Mouse (Mus musculus): Measurements from ENCODE around the gene St6galnac3. TPM values are rescaled to one million over a fixed set of nuclear protein-coding genes. Genes with fewer than 3 reads are reported as not detected.
A peak's percentile ranks its signal among the peaks of the same experiment; 100 is the strongest.

St6galnac3 gene
- polyA plus RNA-seq, 1 experiment from 2014 or later: 41.4 TPM

GRCm38 (mm10) chr3:153251653-153252052 is 473.3 kb downstream of the St6galnac3 start:
- WGBS: 77% methylated on average over 3 of the region's 3 CpGs
- H3K4me1 ChIP-seq (ENCODE audit: control insufficient read depth, insufficient read depth, low read length): no peaks in the 10 kb centered on the region
- H3K27ac ChIP-seq (ENCODE audit: low read depth, low read length): no peak overlapping the region
- no peaks in the 10 kb centered on the region for H3K36me3 ChIP-seq (ENCODE audit: control insufficient read depth, insufficient read depth, low read length)
- H3K4me3 ChIP-seq (ENCODE audit: low read depth, low read length): no peak overlapping the region
- H3K27me3 ChIP-seq (ENCODE audit: control insufficient read depth, insufficient read depth, low read length): no peaks in the 10 kb centered on the region
- H3K4me2 ChIP-seq (ENCODE audit: low read depth): no peak overlapping the region
- DNase-seq (ENCODE audit: low spot score): no peak
- ATAC-seq (ENCODE audit: insufficient read depth, low FRiP score, low TSS enrichment): no peak
- H3K9me3 ChIP-seq (ENCODE audit: control insufficient read depth, low read length): no peaks in the 10 kb centered on the region
- no peak overlapping the region for H3K9ac ChIP-seq (ENCODE audit: low read length)

- no peaks in the 10 kb centered on the region for H3K4me1 ChIP-seq (ENCODE audit: control insufficient read depth, insufficient read depth, low read length)
- no peak overlapping the region for H3K9ac ChIP-seq (ENCODE audit: low read length)
- WGBS: 55% methylated on average over 9 of the region's 9 CpGs
- no peak overlapping the region for H3K27ac ChIP-seq (ENCODE audit: low read depth, low read length)
- DNase-seq (ENCODE audit: low spot score) (peak; percentile 83), ATAC-seq (ENCODE audit: insufficient read depth, low FRiP score, low TSS enrichment) (peak; percentile 72; the same call in 1 of the 2 replicates)
- no peaks in the 10 kb centered on the region for H3K27me3 ChIP-seq (ENCODE audit: control insufficient read depth, insufficient read depth, low read length)
- no peak overlapping the region for H3K4me2 ChIP-seq (ENCODE audit: low read depth)
- H3K36me3 ChIP-seq (ENCODE audit: control insufficient read depth, insufficient read depth, low read length): no peaks in the 10 kb centered on the region
- no peaks in the 10 kb centered on the region for H3K9me3 ChIP-seq (ENCODE audit: control insufficient read depth, low read length)
- H3K4me3 ChIP-seq (ENCODE audit: low read depth, low read length): no peak overlapping the region
Measured at GRCm38 (mm10) chr3:153250598-153251257, 474.2 kb downstream of the St6galnac3 start.

GRCm38 (mm10) chr3:153248866-153249265 is 476.1 kb downstream of the St6galnac3 start:
- no peak for ATAC-seq (ENCODE audit: insufficient read depth, low FRiP score, low TSS enrichment)
- WGBS: 89% methylated on average over 2 of the region's 2 CpGs
- H3K4me2 ChIP-seq (ENCODE audit: low read depth): no peak overlapping the region
- H3K4me3 ChIP-seq (ENCODE audit: low read depth, low read length): no peak overlapping the region
- DNase-seq (ENCODE audit: low spot score): no peak
- no peaks in the 10 kb centered on the region for H3K4me1 ChIP-seq (ENCODE audit: control insufficient read depth, insufficient read depth, low read length)
- H3K9me3 ChIP-seq (ENCODE audit: control insufficient read depth, low read length): no peaks in the 10 kb centered on the region
- no peaks in the 10 kb centered on the region for H3K36me3 ChIP-seq (ENCODE audit: control insufficient read depth, insufficient read depth, low read length)
- no peak overlapping the region for H3K27ac ChIP-seq (ENCODE audit: low read depth, low read length)
- H3K27me3 ChIP-seq (ENCODE audit: control insufficient read depth, insufficient read depth, low read length): no peaks in the 10 kb centered on the region
- no peak overlapping the region for H3K9ac ChIP-seq (ENCODE audit: low read length)

GRCm38 (mm10) chr3:153248029-153248428 is 476.9 kb downstream of the St6galnac3 start:
- 43% methylated on average over 4 of the region's 4 CpGs for WGBS
- H3K27ac ChIP-seq (ENCODE audit: low read depth, low read length): no peak overlapping the region

GRCm38 (mm10) chr3:153242524-153242923 is 482.4 kb downstream of the St6galnac3 start:
- no peak overlapping the region for H3K4me3 ChIP-seq (ENCODE audit: low read depth, low read length)
- no peak overlapping the region; the same call in 1 of the 2 replicates for H3K9ac ChIP-seq (ENCODE audit: low read length)
- DNase-seq (ENCODE audit: low spot score): no peak
- no peaks in the 10 kb centered on the region for H3K27me3 ChIP-seq (ENCODE audit: control insufficient read depth, insufficient read depth, low read length)
- H3K27ac ChIP-seq (ENCODE audit: low read depth, low read length): no peak overlapping the region
- H3K36me3 ChIP-seq (ENCODE audit: control insufficient read depth, insufficient read depth, low read length): no peaks in the 10 kb centered on the region
- H3K4me2 ChIP-seq (ENCODE audit: low read depth): no peak overlapping the region
- no peaks in the 10 kb centered on the region for H3K9me3 ChIP-seq (ENCODE audit: control insufficient read depth, low read length)
- 77% methylated on average over 5 of the region's 5 CpGs for WGBS
- no peak for ATAC-seq (ENCODE audit: insufficient read depth, low FRiP score, low TSS enrichment)
- no peaks in the 10 kb centered on the region for H3K4me1 ChIP-seq (ENCODE audit: control insufficient read depth, insufficient read depth, low read length)

More at GRCm38 (mm10) chr3:153248029-153248428, 476.9 kb downstream of the St6galnac3 start:
- Histone ChIP-seq H3K9me3 (ENCODE audit: control insufficient read depth, low read length) (no peaks in the 10 kb centered on the region), H3K4me3 (ENCODE audit: low read depth, low read length) (no peak overlapping the region), H3K4me1 (ENCODE audit: control insufficient read depth, insufficient read depth, low read length) (no peaks in the 10 kb centered on the region), H3K4me2 (ENCODE audit: low read depth) (no peak overlapping the region), H3K27me3 (ENCODE audit: control insufficient read depth, insufficient read depth, low read length) (no peaks in the 10 kb centered on the region), H3K9ac (ENCODE audit: low read length) (no peak overlapping the region), H3K36me3 (ENCODE audit: control insufficient read depth, insufficient read depth, low read length) (no peaks in the 10 kb centered on the region)
- ATAC-seq (ENCODE audit: insufficient read depth, low FRiP score, low TSS enrichment) (no peak), DNase-seq (ENCODE audit: low spot score) (no peak)

GRCm38 (mm10) chr3:153241134-153241533 is 483.8 kb downstream of the St6galnac3 start:
- Histone ChIP-seq H3K9me3 (ENCODE audit: control insufficient read depth, low read length) (no peaks in the 10 kb centered on the region), H3K27me3 (ENCODE audit: control insufficient read depth, insufficient read depth, low read length) (no peaks in the 10 kb centered on the region), H3K4me2 (ENCODE audit: low read depth) (no peak overlapping the region), H3K27ac (ENCODE audit: low read depth, low read length) (no peak overlapping the region), H3K4me1 (ENCODE audit: control insufficient read depth, insufficient read depth, low read length) (no peaks in the 10 kb centered on the region), H3K36me3 (ENCODE audit: control insufficient read depth, insufficient read depth, low read length) (no peaks in the 10 kb centered on the region), H3K4me3 (ENCODE audit: low read depth, low read length) (no peak overlapping the region), H3K9ac (ENCODE audit: low read length) (no peak overlapping the region)
- 88% methylated on average over 4 of the region's 4 CpGs for WGBS
- DNase-seq (ENCODE audit: low spot score) (no peak), ATAC-seq (ENCODE audit: insufficient read depth, low FRiP score, low TSS enrichment) (no peak)

GRCm38 (mm10) chr3:153240366-153240765 is 484.6 kb downstream of the St6galnac3 start:
- 59% methylated on average over 4 of the region's 4 CpGs for WGBS

GRCm38 (mm10) chr3:153238381-153238780 is 486.6 kb downstream of the St6galnac3 start:
- DNase-seq (ENCODE audit: low spot score) (no peak), ATAC-seq (ENCODE audit: insufficient read depth, low FRiP score, low TSS enrichment) (no peak)
- Histone ChIP-seq H3K27ac (ENCODE audit: low read depth, low read length) (no peak overlapping the region), H3K9me3 (ENCODE audit: control insufficient read depth, low read length) (no peaks in the 10 kb centered on the region), H3K36me3 (ENCODE audit: control insufficient read depth, insufficient read depth, low read length) (no peaks in the 10 kb centered on the region), H3K9ac (ENCODE audit: low read length) (no peak overlapping the region), H3K4me2 (ENCODE audit: low read depth) (no peak overlapping the region), H3K4me1 (ENCODE audit: control insufficient read depth, insufficient read depth, low read length) (no peaks in the 10 kb centered on the region), H3K27me3 (ENCODE audit: control insufficient read depth, insufficient read depth, low read length) (no peaks in the 10 kb centered on the region), H3K4me3 (ENCODE audit: low read depth, low read length) (no peak overlapping the region)
- WGBS: 90% methylated on average over 10 of the region's 10 CpGs

More at GRCm38 (mm10) chr3:153240366-153240765, 484.6 kb downstream of the St6galnac3 start:
- Histone ChIP-seq H3K4me2 (ENCODE audit: low read depth) (no peak overlapping the region), H3K4me1 (ENCODE audit: control insufficient read depth, insufficient read depth, low read length) (no peaks in the 10 kb centered on the region), H3K4me3 (ENCODE audit: low read depth, low read length) (no peak overlapping the region), H3K36me3 (ENCODE audit: control insufficient read depth, insufficient read depth, low read length) (no peaks in the 10 kb centered on the region), H3K27ac (ENCODE audit: low read depth, low read length) (no peak overlapping the region), H3K9me3 (ENCODE audit: control insufficient read depth, low read length) (no peaks in the 10 kb centered on the region), H3K27me3 (ENCODE audit: control insufficient read depth, insufficient read depth, low read length) (no peaks in the 10 kb centered on the region), H3K9ac (ENCODE audit: low read length) (no peak overlapping the region)
- ATAC-seq (ENCODE audit: insufficient read depth, low FRiP score, low TSS enrichment): no peak
- DNase-seq (ENCODE audit: low spot score): no peak

GRCm38 (mm10) chr3:153236262-153236661 is 488.7 kb downstream of the St6galnac3 start:
- no peak for DNase-seq (ENCODE audit: low spot score)
- WGBS: 94% methylated on average over 9 of the region's 9 CpGs

More at GRCm38 (mm10) chr3:153236262-153236661, 488.7 kb downstream of the St6galnac3 start:
- no peak overlapping the region for H3K4me2 ChIP-seq (ENCODE audit: low read depth)
- no peak overlapping the region for H3K27ac ChIP-seq (ENCODE audit: low read depth, low read length)
- no peaks in the 10 kb centered on the region for H3K4me1 ChIP-seq (ENCODE audit: control insufficient read depth, insufficient read depth, low read length)
- no peak for ATAC-seq (ENCODE audit: insufficient read depth, low FRiP score, low TSS enrichment)
- no peaks in the 10 kb centered on the region for H3K36me3 ChIP-seq (ENCODE audit: control insufficient read depth, insufficient read depth, low read length)
- H3K9ac ChIP-seq (ENCODE audit: low read length): no peak overlapping the region
- H3K27me3 ChIP-seq (ENCODE audit: control insufficient read depth, insufficient read depth, low read length): no peaks in the 10 kb centered on the region
- H3K4me3 ChIP-seq (ENCODE audit: low read depth, low read length): no peak overlapping the region
- H3K9me3 ChIP-seq (ENCODE audit: control insufficient read depth, low read length): no peaks in the 10 kb centered on the region
